Mouse (Mus musculus) MEL (cell line): ENCODE results near the gene Nop9.

Experiments
- BHLHE40 ChIP-seq: IDR thresholded peaks from 2 replicates; pipeline ENCODE4 v1.6.1; 2012; ENCODE audit warnings: low read depth, mild to moderate bottlenecking, inconsistent platforms, low read length, improper control_type of control experiment, borderline replicate concordance
- CTCF ChIP-seq, 3 experiments: IDR thresholded peaks in 2 of 3; conservative IDR thresholded peaks in 1 of 3; 2 replicates each; pipeline ENCODE4 v1.5.1; 2011 to 2012; ENCODE audit warnings: low read length in 3 of 3, low read depth in 2 of 3, mild to moderate bottlenecking in 2 of 3, improper control_type of control experiment in 1 of 3, inconsistent platforms in 1 of 3, mixed read lengths in 1 of 3, moderate library complexity in 1 of 3; ENCODE audit not compliant: control insufficient read depth in 1 of 3, insufficient read depth in 1 of 3, poor library complexity in 1 of 3, severe bottlenecking in 1 of 3
- ETS1 ChIP-seq: IDR thresholded peaks from 2 replicates; pipeline ENCODE4 v1.6.1; 2012; ENCODE audit warnings: low read depth, mild to moderate bottlenecking, inconsistent platforms, low read length, improper control_type of control experiment, moderate library complexity
- JUND ChIP-seq: IDR thresholded peaks from 2 replicates; pipeline ENCODE4 v1.6.1; 2011; ENCODE audit warnings: low read depth, mild to moderate bottlenecking, improper control_type of control experiment, low read length
- MXI1 ChIP-seq: IDR thresholded peaks from 2 replicates; pipeline ENCODE4 v1.6.1; 2011; ENCODE audit warnings: mild to moderate bottlenecking, low read depth, low read length, improper control_type of control experiment
- POLR2A ChIP-seq, 2 experiments: IDR thresholded peaks; 2 replicates each; pipeline ENCODE4 v1.6.1; 2011 to 2012; ENCODE audit warnings: low read length in 2 of 2, mild to moderate bottlenecking in 2 of 2, control low read depth in 1 of 2, improper control_type of control experiment in 1 of 2, low read depth in 1 of 2, moderate library complexity in 1 of 2; ENCODE audit not compliant: control insufficient read depth in 1 of 2, insufficient read depth in 1 of 2, poor library complexity in 1 of 2
- POLR2AphosphoS2 ChIP-seq: IDR thresholded peaks from 2 replicates; pipeline ENCODE4 v1.6.1; 2011; ENCODE audit warnings: low read length, improper control_type of control experiment
- RAD21 ChIP-seq: IDR thresholded peaks from 2 replicates; pipeline ENCODE4 v1.6.1; 2011; ENCODE audit warnings: mild to moderate bottlenecking, low read depth, low read length, improper control_type of control experiment
- SMC3 ChIP-seq: IDR thresholded peaks from 2 replicates; pipeline ENCODE4 v1.6.1; 2011; ENCODE audit warnings: low read depth, low read length, improper control_type of control experiment
- UBTF ChIP-seq: IDR thresholded peaks from 2 replicates; pipeline ENCODE4 v1.6.1; 2012; ENCODE audit warnings: low read depth, mild to moderate bottlenecking, inconsistent platforms, low read length, improper control_type of control experiment, moderate library complexity, borderline replicate concordance; ENCODE audit not compliant: insufficient read depth

DNA sequence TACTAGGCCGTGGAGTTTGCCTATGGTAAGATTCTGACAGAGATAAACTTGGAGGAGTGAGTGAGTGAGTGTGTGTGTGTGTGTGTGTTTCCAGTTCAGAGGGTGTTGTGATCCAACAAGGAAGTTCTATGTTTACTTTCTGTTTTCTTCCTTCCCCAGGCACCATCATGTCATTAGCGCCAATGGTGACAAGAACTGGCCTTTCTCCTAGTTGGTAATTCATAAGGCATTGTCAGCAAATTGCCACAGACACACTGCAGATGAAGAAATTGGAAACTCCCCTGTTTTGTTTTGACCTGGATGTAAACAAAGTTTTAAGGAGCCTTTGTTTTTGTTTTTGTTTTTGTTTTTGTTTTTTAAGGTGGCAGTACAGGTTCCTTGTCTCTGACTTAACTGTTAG, 48.0 kb downstream of the Nop9 start:
- TF ChIP-seq CTCF (IDR thresholded peaks at IDR 0.05 in 2 of 3, conservative IDR thresholded peaks at IDR 0.05 in 1 of 3; ENCODE audit: control insufficient read depth in 1 of 3, insufficient read depth in 1 of 3, low read depth in 2 of 3, low read length in 3 of 3, poor library complexity in 1 of 3, severe bottlenecking in 1 of 3) (no peak), RAD21 (no peak), JUND (no peak), UBTF (no peak), POLR2A (IDR thresholded peaks at IDR 0.05; ENCODE audit: control insufficient read depth in 1 of 2, insufficient read depth in 1 of 2, low read depth in 1 of 2, low read length in 2 of 2, poor library complexity in 1 of 2) (no peak), MXI1 (no peak), POLR2AphosphoS2 (no peak), SMC3 (no peak), ETS1 (no peak), BHLHE40 (no peak)
